ENCODE assay signal across 30 mouse cellular contexts in genomic region chr2:180279321-180279720, GRCm38 (mm10). TPM values are rescaled to one million over a fixed set of nuclear protein-coding genes. Genes with fewer than 3 reads are reported as not detected.
DNase-seq lines count a peak whose midpoint lies in the region; ATAC-seq lines count a peak whose summit lies in the region.
"Had no signal": no experiment of that assay in that cellular context is flagged by ENCODE, and none has a peak within 500 bp of the region (broad histone marks: within the 10 kb centered on the region; RNA-seq: fewer than 3 reads in every experiment).

No protein-coding gene starts in this region.

- no peaks in the 10 kb centered on the region for H3K9me3 ChIP-seq in kidney, embryonic 14.5 days (ENCODE audit: control insufficient read depth, low read length)
- H3K9me3 ChIP-seq in kidney, embryonic 16.5 days (ENCODE audit: low read length) = no peaks in the 10 kb centered on the region
- H3K9me3 ChIP-seq in stomach, embryonic 16.5 days (replicated peaks; ENCODE audit: control insufficient read depth, low read length) = no peaks in the 10 kb centered on the region
- H3K9me3 ChIP-seq: forebrain, embryonic 12.5 days; forebrain, embryonic 15.5 days; G1E had no signal

- H3K27me3 ChIP-seq in kidney, embryonic 14.5 days (ENCODE audit: control insufficient read depth, insufficient read depth, low read length) = no peaks in the 10 kb centered on the region
- no peaks in the 10 kb centered on the region for H3K27me3 ChIP-seq in kidney, embryonic 16.5 days (ENCODE audit: insufficient read depth, low read length)
- H3K27me3 ChIP-seq in stomach, embryonic 16.5 days (ENCODE audit: control insufficient read depth, insufficient read depth, low read length) = no peaks in the 10 kb centered on the region
- H3K27me3 ChIP-seq: forebrain, embryonic 15.5 days had no signal

- DNase-seq in heart, adult 11 months = peak; percentile 91
- DNase-seq in heart, postnatal 10 days = no peak
- DNase-seq: adrenal gland, postnatal 10 days; adrenal gland, postnatal 36 days; B cell, adult 2 months; cerebellum, adult 18-20 months; cerebellum, adult 9-10 months; cerebellum, postnatal 14 days; gastrocnemius, postnatal 25 days; heart, adult 2 months; heart, postnatal 4 days had no signal

- H3K27ac ChIP-seq in kidney, embryonic 14.5 days (ENCODE audit: low read depth, low read length) = no peak overlapping the region
- H3K27ac ChIP-seq in kidney, embryonic 16.5 days (ENCODE audit: low read length) = no peak overlapping the region
- H3K27ac ChIP-seq in stomach, embryonic 16.5 days (ENCODE audit: low read length) = no peak overlapping the region
- H3K27ac ChIP-seq: forebrain, embryonic 12.5 days; forebrain, embryonic 15.5 days; heart, adult 2 months; hindbrain, embryonic 14.5 days; hindbrain, postnatal 0 days had no signal

- 0 out of 2 replicates have a peak, but pooled peaks cover 6% of the 10 kb centered on the region for H3K4me1 ChIP-seq in kidney, embryonic 14.5 days (ENCODE audit: control insufficient read depth, insufficient read depth, low read length)
- H3K4me1 ChIP-seq in kidney, embryonic 16.5 days (ENCODE audit: insufficient read depth, low read length) = peaks cover 15% of the 10 kb centered on the region
- peaks cover 15% of the 10 kb centered on the region for H3K4me1 ChIP-seq in stomach, embryonic 16.5 days (ENCODE audit: control insufficient read depth, insufficient read depth, low read length)
- H3K4me1 ChIP-seq: forebrain, embryonic 15.5 days had no signal

- 90% methylated on average over 8 of the region's 8 CpGs for WGBS in kidney, embryonic 14.5 days
- WGBS in kidney, embryonic 16.5 days = 89% methylated on average over 8 of the region's 8 CpGs
- WGBS in stomach, embryonic 16.5 days = 90% methylated on average over 8 of the region's 8 CpGs

- intact Hi-C loops in heart, postnatal 10 days (cut with DNase I) = no loop called here

- no peak overlapping the region for H3K4me2 ChIP-seq in kidney, embryonic 14.5 days (replicated peaks; ENCODE audit: low read depth, low read length)
- no peak overlapping the region for H3K4me2 ChIP-seq in kidney, embryonic 16.5 days (replicated peaks; ENCODE audit: low read depth, low read length)
- H3K4me2 ChIP-seq in stomach, embryonic 16.5 days (ENCODE audit: low read depth, low read length) = no peak overlapping the region
- H3K4me2 ChIP-seq: forebrain, embryonic 12.5 days; forebrain, embryonic 15.5 days; heart, embryonic 11.5 days; hindbrain, embryonic 14.5 days had no signal

- ATAC-seq in kidney, embryonic 14.5 days (ENCODE audit: low FRiP score, low TSS enrichment) = no peak
- ATAC-seq in kidney, embryonic 16.5 days (ENCODE audit: low FRiP score, low TSS enrichment) = no peak
- ATAC-seq in stomach, embryonic 16.5 days (ENCODE audit: insufficient read depth, low FRiP score) = no peak
- no peak for ATAC-seq in megakaryocyte progenitor cell, adult 5-6 weeks (replicated peaks; ENCODE audit: poor library complexity)
- ATAC-seq: forebrain, embryonic 15.5 days; hindbrain, postnatal 0 days; inflammation-experienced regulatory T-cells, adult 6 months; Patski had no signal

- peak overlapping the region; percentile 2; the same call in 1 of the 2 replicates for H3K9ac ChIP-seq in kidney, embryonic 14.5 days (ENCODE audit: low read depth, low read length)
- no peak overlapping the region for H3K9ac ChIP-seq in kidney, embryonic 16.5 days (replicated peaks; ENCODE audit: low read length)
- 0 out of 2 replicates have a peak overlapping the region, but pooled peaks have one; percentile 17 for H3K9ac ChIP-seq in stomach, embryonic 16.5 days (ENCODE audit: low read length)
- H3K9ac ChIP-seq: forebrain, embryonic 12.5 days; forebrain, embryonic 15.5 days; hindbrain, embryonic 14.5 days had no signal

- H3K4me3 ChIP-seq in kidney, embryonic 14.5 days (ENCODE audit: low read length) = no peak overlapping the region
- H3K4me3 ChIP-seq in kidney, embryonic 16.5 days (ENCODE audit: low read length) = no peak overlapping the region
- no peak overlapping the region for H3K4me3 ChIP-seq in stomach, embryonic 16.5 days (replicated peaks; ENCODE audit: low read length)
- H3K4me3 ChIP-seq: forebrain, embryonic 12.5 days; forebrain, embryonic 15.5 days; heart, adult 2 months had no signal

- no peaks in the 10 kb centered on the region for H3K36me3 ChIP-seq in kidney, embryonic 14.5 days (ENCODE audit: control insufficient read depth, insufficient read depth, low read length)
- H3K36me3 ChIP-seq in kidney, embryonic 16.5 days (ENCODE audit: insufficient read depth, low read length) = no peaks in the 10 kb centered on the region
- no peaks in the 10 kb centered on the region for H3K36me3 ChIP-seq in stomach, embryonic 16.5 days (ENCODE audit: control insufficient read depth, insufficient read depth, low read length)
- H3K36me3 ChIP-seq: forebrain, embryonic 12.5 days; forebrain, embryonic 15.5 days; G1E had no signal

RNA-seq across cellular contexts. Expression of gene Cables2, which starts 6.0 kb away (rescaled TPM):
- total RNA-seq in heart, postnatal 10 days (2021) = 10 to 100 TPM; 16.5 to 16.7 TPM
- 13.3 and 21.1 TPM in 2 replicates for polyA plus RNA-seq in kidney, embryonic 14.5 days (2014; fragmentation: Nextera tagmentation; extraction: Ambion mirVana)
- 6.7 and 11.2 TPM in 2 replicates for polyA plus RNA-seq in kidney, embryonic 16.5 days (2015; fragmentation: Nextera tagmentation; extraction: Ambion mirVana)
- 4.3 and 4.6 TPM in 2 replicates for polyA plus RNA-seq in stomach, embryonic 16.5 days (2015; fragmentation: Nextera tagmentation; extraction: Ambion mirVana)
- 12.6 and 15.1 TPM in 2 replicates for total RNA-seq in megakaryocyte progenitor cell, adult 5-6 weeks (2015)
- total RNA-seq in megakaryocyte progenitor cell, adult 5-6 weeks (2017) = 9.9 and 12.7 TPM in 2 replicates

RNA-seq across cellular contexts. Expression of gene Rbbp8nl, which starts 10.4 kb away (rescaled TPM):
- not detected for total RNA-seq in heart, postnatal 10 days (2021)
- polyA plus RNA-seq in kidney, embryonic 14.5 days (2014; fragmentation: Nextera tagmentation; extraction: Ambion mirVana) = 0.37 and 1.1 TPM in 2 replicates
- 1.5 and 1.6 TPM in 2 replicates for polyA plus RNA-seq in kidney, embryonic 16.5 days (2015; fragmentation: Nextera tagmentation; extraction: Ambion mirVana)
- polyA plus RNA-seq in stomach, embryonic 16.5 days (2015; fragmentation: Nextera tagmentation; extraction: Ambion mirVana) = 3.7 and 5.9 TPM in 2 replicates
- not detected in 2 replicates for total RNA-seq in megakaryocyte progenitor cell, adult 5-6 weeks (2015)
- total RNA-seq in megakaryocyte progenitor cell, adult 5-6 weeks (2017) = not detected in 2 replicates
- total RNA-seq: adrenal gland, adult 18-20 months; adrenal gland, postnatal 10 days; adrenal gland, postnatal 36 days; CH12.LX; gastrocnemius, adult 8-10 months; gastrocnemius, postnatal 25 days; heart, adult 2 months; heart, postnatal 4 days; hindbrain, postnatal 0 days had no signal
- polyA plus RNA-seq: forebrain, embryonic 15.5 days; G1E; heart, adult 2 months; heart, embryonic 14.5 days; heart, postnatal 0 days; hindbrain, embryonic 11.5 days; hindbrain, embryonic 14.5 days; hindbrain, postnatal 0 days; inflammation-experienced regulatory T-cells, adult 6 months; Patski had no signal

RNA-seq across cellular contexts. Expression of gene Rps21, which starts 22.1 kb away (rescaled TPM):
- total RNA-seq in heart, postnatal 10 days (2021) = 100 to 1,000 TPM; 575 to 597 TPM
- polyA plus RNA-seq in kidney, embryonic 14.5 days (2014; fragmentation: Nextera tagmentation; extraction: Ambion mirVana) = 730 and 1,037 TPM in 2 replicates
- polyA plus RNA-seq in kidney, embryonic 16.5 days (2015; fragmentation: Nextera tagmentation; extraction: Ambion mirVana) = 435 and 485 TPM in 2 replicates
- polyA plus RNA-seq in stomach, embryonic 16.5 days (2015; fragmentation: Nextera tagmentation; extraction: Ambion mirVana) = 408 and 537 TPM in 2 replicates
- total RNA-seq in megakaryocyte progenitor cell, adult 5-6 weeks (2015) = 1,700 and 1,787 TPM in 2 replicates
- total RNA-seq in megakaryocyte progenitor cell, adult 5-6 weeks (2017) = 2,626 and 3,717 TPM in 2 replicates

RNA-seq across cellular contexts. Expression of gene Lama5, which starts 53.7 kb away (rescaled TPM):
- total RNA-seq in heart, postnatal 10 days (2021) = 10 to 100 TPM; 44.6 to 46.5 TPM
- 43.1 and 54.1 TPM in 2 replicates for polyA plus RNA-seq in kidney, embryonic 14.5 days (2014; fragmentation: Nextera tagmentation; extraction: Ambion mirVana)
- polyA plus RNA-seq in kidney, embryonic 16.5 days (2015; fragmentation: Nextera tagmentation; extraction: Ambion mirVana) = 53.1 and 57.4 TPM in 2 replicates
- polyA plus RNA-seq in stomach, embryonic 16.5 days (2015; fragmentation: Nextera tagmentation; extraction: Ambion mirVana) = 61.3 and 64.6 TPM in 2 replicates
- total RNA-seq in megakaryocyte progenitor cell, adult 5-6 weeks (2015) = 0.07 and 2.1 TPM in 2 replicates
- total RNA-seq in megakaryocyte progenitor cell, adult 5-6 weeks (2017) = 0.03 and 0.08 TPM in 2 replicates

RNA-seq across cellular contexts. Expression of gene Gata5, which starts 55.2 kb away (rescaled TPM):
- total RNA-seq in heart, postnatal 10 days (2021) = 1 to 10 TPM; 1.0 to 1.2 TPM
- 3.5 and 4.5 TPM in 2 replicates for polyA plus RNA-seq in kidney, embryonic 14.5 days (2014; fragmentation: Nextera tagmentation; extraction: Ambion mirVana)
- polyA plus RNA-seq in kidney, embryonic 16.5 days (2015; fragmentation: Nextera tagmentation; extraction: Ambion mirVana) = 3.9 and 4.6 TPM in 2 replicates
- polyA plus RNA-seq in stomach, embryonic 16.5 days (2015; fragmentation: Nextera tagmentation; extraction: Ambion mirVana) = 5.6 and 6.7 TPM in 2 replicates
- total RNA-seq in megakaryocyte progenitor cell, adult 5-6 weeks (2015) = not detected in 2 replicates
- total RNA-seq in megakaryocyte progenitor cell, adult 5-6 weeks (2017) = not detected in 2 replicates
- total RNA-seq: CH12.LX; gastrocnemius, adult 8-10 months; gastrocnemius, postnatal 25 days; hindbrain, postnatal 0 days had no signal
- polyA plus RNA-seq: embryonic facial prominence, embryonic 14.5 days; forebrain, embryonic 12.5 days; forebrain, embryonic 15.5 days; G1E; hindbrain, embryonic 11.5 days; hindbrain, postnatal 0 days; inflammation-experienced regulatory T-cells, adult 6 months; Patski had no signal
